Mouse (Mus musculus) liver, embryonic 13.5 days (tissue): ENCODE data around the gene Fcrlb. TPM values are rescaled to one million over a fixed set of nuclear protein-coding genes. Genes with fewer than 3 reads are reported as not detected.

Experiments used
- ATAC-seq: fragments of 200-750 bp; cut with Nextera tagmentation; 2 replicates; pipeline ENCODE4 v1.8.0; 2017; ENCODE audit warnings: low read depth, mild to moderate bottlenecking, moderate number of reproducible peaks, moderate library complexity
- DNase-seq: peaks from one replicate; pipeline ENCODE4 v3.0.0; 2022
- H3K27ac ChIP-seq: fragments of 300-500 bp; sonication (generic); 2 replicates; pipeline ENCODE4 v1.5.1; 2015; ENCODE audit warnings: moderate library complexity, mild to moderate bottlenecking, inconsistent platforms
- H3K27me3 ChIP-seq: fragments of 300-500 bp; sonication (generic); 2 replicates; pipeline ENCODE4 v1.6.1; 2015; ENCODE audit warnings: mild to moderate bottlenecking, inconsistent platforms
- H3K36me3 ChIP-seq: fragments of 300-500 bp; sonication (generic); 2 replicates; pipeline ENCODE4 v1.6.1; 2015; ENCODE audit warnings: mild to moderate bottlenecking, inconsistent platforms
- H3K4me1 ChIP-seq: fragments of 300-500 bp; sonication (generic); replicated peaks from 2 replicates; pipeline ENCODE4 v1.6.1; 2015; ENCODE audit warnings: inconsistent platforms
- H3K4me2 ChIP-seq: fragments of 300-500 bp; sonication (generic); 2 replicates; pipeline ENCODE4 v1.6.1; 2015; ENCODE audit warnings: inconsistent platforms, mild to moderate bottlenecking, moderate library complexity
- H3K4me3 ChIP-seq: fragments of 300-500 bp; sonication (generic); replicated peaks from 2 replicates; pipeline ENCODE4 v1.5.1; 2015; ENCODE audit warnings: mild to moderate bottlenecking, inconsistent platforms
- H3K9ac ChIP-seq: fragments of 300-500 bp; sonication (generic); 2 replicates; pipeline ENCODE4 v1.6.1; 2015; ENCODE audit warnings: mild to moderate bottlenecking, inconsistent platforms
- H3K9me3 ChIP-seq: fragments of 300-500 bp; sonication (generic); replicated peaks from 2 replicates; pipeline ENCODE4 v1.6.1; 2016; ENCODE audit warnings: inconsistent platforms
- WGBS: fragments of 180-500 bp; shearing (Covaris S2); methylation state at CpG from one replicate; pipeline ENCODE4 v1.1.7; 2015; ENCODE audit not compliant: insufficient replicate concordance; 5-methylcytosine and 5-hydroxymethylcytosine counted together
- polyA plus RNA-seq: library from polyadenylated mRNA; unstranded; fragments of >200 nt; fragmentation: Nextera tagmentation; extraction: Ambion mirVana; gene quantifications from 2 replicates; pipeline ENCODE4 v1.2.1, GENCODE M21; 2015

Fcrlb gene
- polyA plus RNA-seq, 1 experiment from 2014 or later: not detected

DNA sequence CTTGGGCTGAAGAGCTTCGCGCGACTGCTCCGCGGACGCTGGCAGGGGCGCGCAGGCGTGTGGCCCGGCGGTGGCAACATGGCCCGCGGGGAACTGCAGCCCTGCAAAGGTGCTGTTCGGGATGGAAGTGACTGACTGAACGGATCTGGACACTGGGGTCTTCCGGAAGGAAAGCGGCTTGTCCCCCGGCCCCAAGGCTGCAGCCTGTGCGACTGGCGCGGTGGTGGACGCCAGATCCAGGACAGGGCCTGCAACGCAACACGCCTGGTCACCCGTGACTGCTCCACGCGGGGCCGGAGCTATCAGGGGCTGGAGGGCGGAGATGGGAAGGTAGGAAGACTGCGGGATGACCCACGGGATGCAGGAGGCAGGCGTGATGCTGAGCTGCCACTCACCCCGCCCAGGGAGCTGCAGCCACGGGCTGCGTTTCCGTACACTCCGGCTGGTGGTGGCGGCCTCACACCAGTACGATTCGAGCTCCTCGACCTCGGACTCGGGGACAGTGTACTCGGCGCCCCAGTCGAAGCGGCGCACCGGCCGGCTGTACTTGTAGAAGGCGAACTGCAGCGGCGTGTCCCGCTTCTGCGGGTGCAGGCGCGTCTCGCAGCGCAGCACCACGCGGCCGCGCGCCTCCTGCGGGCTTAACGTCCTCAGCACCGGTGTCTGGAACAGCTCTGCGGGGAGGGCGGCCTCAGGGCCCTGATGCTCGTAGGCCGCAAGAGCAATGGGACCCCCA is 5.1 kb downstream of the Fcrlb start:
- no peaks in the 10 kb centered on the region for H3K36me3 ChIP-seq
- peak overlapping the region; percentile 63 for H3K4me2 ChIP-seq
- H3K4me3 ChIP-seq: peak overlapping the region; percentile 48
- ATAC-seq (no peak), DNase-seq (no peak)
- no peak overlapping the region for H3K27ac ChIP-seq
- 4% methylated on average over 71 of the region's 71 CpGs for WGBS
- peaks cover 64% of the 10 kb centered on the region for H3K27me3 ChIP-seq
- no peak overlapping the region for H3K9ac ChIP-seq
- peaks cover 14% of the 10 kb centered on the region for H3K4me1 ChIP-seq
- H3K9me3 ChIP-seq: no peaks in the 10 kb centered on the region

DNA sequence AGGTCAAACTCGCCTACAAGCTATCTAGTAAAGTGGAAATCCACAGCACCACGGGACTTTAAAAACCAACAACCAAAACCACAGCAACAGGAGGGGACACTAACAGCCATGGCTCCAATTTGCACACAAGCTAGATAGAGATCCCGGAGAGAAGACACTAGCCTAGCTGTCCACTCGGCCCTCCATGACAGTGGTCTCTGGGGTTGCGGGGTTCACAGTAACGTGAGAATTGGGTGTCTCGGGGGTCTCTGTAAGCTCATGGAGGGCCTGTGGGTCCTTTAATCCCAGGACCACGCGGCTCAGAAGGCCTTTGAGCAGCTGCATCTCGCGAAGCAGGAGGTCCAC is 5.7 kb downstream of the Fcrlb start:
- WGBS: 28% methylated on average over 11 of the region's 11 CpGs
- Histone ChIP-seq H3K4me3 (peak overlapping the region; percentile 48), H3K9ac (no peak overlapping the region), H3K4me2 (peak overlapping the region; percentile 63), H3K4me1 (peaks cover 14% of the 10 kb centered on the region), H3K27me3 (peaks cover 63% of the 10 kb centered on the region), H3K36me3 (no peaks in the 10 kb centered on the region), H3K27ac (no peak overlapping the region), H3K9me3 (no peaks in the 10 kb centered on the region)
- DNase-seq (no peak), ATAC-seq (no peak)

DNA sequence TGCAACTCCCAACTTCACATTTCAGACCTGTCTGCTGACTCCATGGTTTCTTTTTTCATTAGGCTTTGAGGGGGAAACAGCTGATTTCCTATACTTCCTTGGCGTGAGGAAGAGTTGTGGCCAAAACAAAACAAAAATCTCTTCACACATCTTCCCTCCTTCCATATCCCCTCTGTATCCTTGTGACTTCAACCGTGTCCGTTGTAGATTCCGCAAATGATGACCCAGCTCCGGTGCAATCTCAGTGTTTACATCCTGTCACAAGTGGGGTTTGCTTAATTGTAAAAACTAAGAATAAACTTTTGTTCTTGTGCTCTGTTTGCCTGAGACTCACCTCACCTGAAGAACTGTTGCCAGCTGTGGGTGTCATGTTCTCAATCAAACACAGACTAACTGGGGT is 9.3 kb downstream of the Fcrlb start:
- 44% methylated on average over 5 of the region's 5 CpGs for WGBS
- H3K27me3 ChIP-seq: peaks cover 40% of the 10 kb centered on the region

DNA sequence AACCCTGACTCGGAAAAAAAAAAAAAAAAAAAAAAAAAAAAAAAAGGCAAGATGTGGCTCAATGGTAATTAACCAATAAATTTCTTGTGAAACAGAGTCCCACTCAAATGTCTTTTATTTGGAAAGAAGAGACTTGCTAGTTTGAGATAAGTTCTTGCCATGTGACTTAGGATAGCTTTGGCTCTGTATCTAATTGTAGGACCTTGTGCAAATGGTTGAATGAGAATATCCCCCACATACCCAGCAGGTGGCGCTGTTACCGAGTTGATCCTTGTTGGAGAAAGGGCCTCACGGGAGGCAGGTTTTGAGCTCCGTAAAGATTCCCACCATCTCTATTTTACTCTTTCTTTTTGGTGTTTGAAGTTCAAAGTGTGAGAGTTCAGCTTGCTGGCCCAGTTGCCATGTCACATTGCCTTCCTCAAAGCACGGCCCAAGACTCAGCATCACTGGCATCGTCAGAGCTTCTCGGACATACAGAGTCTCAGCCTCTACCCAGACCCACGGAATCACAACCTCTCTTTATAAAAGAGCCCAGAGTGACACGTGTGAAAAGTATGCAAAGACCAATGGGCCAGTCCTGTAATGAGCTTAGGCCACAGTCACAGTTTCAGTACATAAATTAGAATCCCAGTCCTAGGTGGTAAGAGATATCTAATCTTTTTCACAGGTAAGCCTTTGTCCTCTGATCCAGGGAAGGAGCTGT is 11.1 kb downstream of the Fcrlb start:
- Histone ChIP-seq H3K27ac (no peak overlapping the region), H3K27me3 (peaks cover 29% of the 10 kb centered on the region), H3K36me3 (no peaks in the 10 kb centered on the region), H3K9me3 (no peaks in the 10 kb centered on the region), H3K9ac (0 out of 2 replicates have a peak overlapping the region, but pooled peaks have one; percentile 7), H3K4me1 (peaks cover 11% of the 10 kb centered on the region), H3K4me3 (no peak overlapping the region), H3K4me2 (peak overlapping the region; percentile 45)
- peak; percentile 53; the same call in 1 of the 2 replicates for ATAC-seq
- WGBS: 35% methylated on average over 10 of the region's 10 CpGs
- DNase-seq: peak; percentile 71

More for the DNA sequence above, 9.3 kb downstream of the Fcrlb start:
- Histone ChIP-seq H3K9me3 (no peaks in the 10 kb centered on the region), H3K4me2 (no peak overlapping the region), H3K27ac (no peak overlapping the region), H3K4me1 (peaks cover 24% of the 10 kb centered on the region), H3K36me3 (no peaks in the 10 kb centered on the region), H3K9ac (no peak overlapping the region), H3K4me3 (no peak overlapping the region)
- ATAC-seq (no peak), DNase-seq (no peak)

DNA sequence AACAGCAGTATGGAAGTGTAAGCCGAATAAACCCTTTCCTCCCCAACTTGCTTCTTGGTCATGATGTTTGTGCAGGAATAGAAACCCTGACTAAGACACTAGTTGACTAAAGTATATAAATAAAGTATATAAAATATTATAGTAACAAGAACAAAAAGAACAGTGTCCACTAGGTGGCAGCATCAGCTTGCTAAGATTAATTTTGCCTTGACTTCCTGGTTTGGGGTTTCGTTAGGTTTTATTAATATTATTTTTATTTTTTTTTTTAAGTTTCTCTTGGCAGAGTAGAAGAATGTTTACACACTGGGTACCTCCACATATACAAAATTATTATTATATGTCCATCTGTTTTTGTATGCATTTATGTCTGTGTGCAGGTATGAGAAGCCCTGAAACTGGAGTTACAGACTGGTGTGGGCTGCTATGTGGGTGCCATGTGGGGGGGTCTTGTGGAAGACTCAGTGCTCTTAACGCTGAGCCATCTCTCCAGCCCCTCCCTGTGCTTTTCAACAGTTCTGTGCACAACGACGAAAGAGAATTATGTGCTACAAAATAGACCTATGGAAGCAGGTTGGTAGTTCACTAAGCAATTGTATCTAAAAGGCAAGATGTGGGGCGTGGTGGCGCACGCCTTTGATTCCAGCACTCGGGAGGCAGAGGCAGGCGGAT is 11.8 kb downstream of the Fcrlb start:
- Histone ChIP-seq H3K4me3 (peak overlapping the region; percentile 25), H3K9me3 (no peaks in the 10 kb centered on the region), H3K4me1 (peaks cover 11% of the 10 kb centered on the region), H3K27me3 (peaks cover 21% of the 10 kb centered on the region), H3K27ac (no peak overlapping the region), H3K36me3 (no peaks in the 10 kb centered on the region), H3K4me2 (peak overlapping the region; percentile 45), H3K9ac (peak overlapping the region; percentile 5; the same call in 1 of the 2 replicates)
- 21% methylated on average over 10 of the region's 10 CpGs for WGBS
- DNase-seq: peak; percentile 15
- no peak for ATAC-seq

DNA sequence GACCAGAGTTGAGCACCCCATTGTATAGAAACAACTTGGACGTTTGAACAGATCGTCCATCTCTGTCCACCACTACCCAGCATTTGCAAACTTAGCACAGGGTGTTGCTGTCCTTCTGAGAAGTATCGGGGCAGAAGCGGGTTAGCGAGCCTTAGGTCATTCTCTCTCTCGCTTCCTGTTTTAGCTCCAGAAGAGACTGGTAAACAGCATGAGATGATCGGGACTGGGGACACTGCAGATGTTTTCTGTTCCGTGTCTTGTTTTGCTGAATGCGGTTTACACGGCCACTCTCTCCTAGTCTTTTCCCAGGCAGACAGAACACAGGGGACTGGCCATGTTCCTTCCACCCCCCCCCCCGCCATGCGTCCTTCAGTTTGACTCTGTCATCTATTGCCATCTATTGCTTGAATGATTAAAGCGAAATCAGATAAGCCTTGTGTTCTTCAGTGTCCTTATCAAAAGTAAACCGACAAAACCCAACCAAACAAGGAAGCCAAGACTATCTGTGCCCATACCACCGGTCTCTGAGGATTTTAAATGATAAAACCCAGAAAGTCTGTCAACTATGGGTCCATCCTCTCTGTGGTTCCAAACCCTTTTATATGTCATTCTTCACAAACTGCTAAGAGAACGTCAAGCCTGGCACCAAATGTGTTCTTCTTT is 14.2 kb downstream of the Fcrlb start:
- H3K4me3 ChIP-seq: no peak overlapping the region
- no peak overlapping the region for H3K9ac ChIP-seq
- no peaks in the 10 kb centered on the region for H3K36me3 ChIP-seq
- ATAC-seq (peak; percentile 14; the same call in 1 of the 2 replicates), DNase-seq (no peak)
- no peaks in the 10 kb centered on the region for H3K9me3 ChIP-seq
- no peak overlapping the region for H3K27ac ChIP-seq
- peaks cover 11% of the 10 kb centered on the region for H3K4me1 ChIP-seq
- peaks cover 7% of the 10 kb centered on the region; the same call in 1 of the 2 replicates for H3K27me3 ChIP-seq
- WGBS: 35% methylated on average over 16 of the region's 16 CpGs
- H3K4me2 ChIP-seq: no peak overlapping the region

DNA sequence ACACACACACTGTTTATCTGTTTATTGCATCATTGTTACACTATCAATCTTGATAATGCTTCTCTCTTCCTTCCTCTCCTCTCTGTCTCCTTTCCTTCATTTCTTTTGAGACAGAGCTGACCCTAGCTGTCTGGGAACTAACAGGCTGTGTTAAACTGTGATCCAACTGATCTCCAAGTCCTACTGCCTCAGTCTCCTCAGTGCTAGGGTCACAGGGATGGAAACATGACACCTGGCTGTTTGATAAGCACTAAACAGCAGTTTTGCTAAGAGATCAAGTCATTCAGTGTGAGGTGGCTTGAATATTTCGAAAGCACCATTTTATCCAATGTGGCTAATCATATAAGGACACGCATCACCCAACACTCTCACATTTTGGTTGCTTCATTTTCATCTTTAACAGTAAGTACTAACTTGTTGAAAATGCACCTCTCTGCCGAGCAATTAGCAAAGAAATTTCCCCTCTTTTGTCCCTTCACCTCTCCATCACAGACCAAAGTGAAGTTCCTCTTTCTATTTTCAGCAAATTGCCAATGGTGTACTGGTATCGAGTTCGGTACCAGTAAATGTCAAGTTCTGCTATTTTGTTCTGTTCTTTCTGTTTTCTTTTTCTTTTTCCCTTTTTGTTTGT is 16.0 kb downstream of the Fcrlb start:
- peaks cover 8% of the 10 kb centered on the region for H3K4me1 ChIP-seq
- DNase-seq (no peak), ATAC-seq (no peak)
- peaks cover 7% of the 10 kb centered on the region; the same call in 1 of the 2 replicates for H3K27me3 ChIP-seq
- H3K27ac ChIP-seq: no peak overlapping the region
- no peak overlapping the region for H3K9ac ChIP-seq
- H3K9me3 ChIP-seq: no peaks in the 10 kb centered on the region
- H3K4me3 ChIP-seq: no peak overlapping the region
- H3K4me2 ChIP-seq: no peak overlapping the region
- H3K36me3 ChIP-seq: no peaks in the 10 kb centered on the region
- WGBS: 43% methylated on average over 5 of the region's 5 CpGs

DNA sequence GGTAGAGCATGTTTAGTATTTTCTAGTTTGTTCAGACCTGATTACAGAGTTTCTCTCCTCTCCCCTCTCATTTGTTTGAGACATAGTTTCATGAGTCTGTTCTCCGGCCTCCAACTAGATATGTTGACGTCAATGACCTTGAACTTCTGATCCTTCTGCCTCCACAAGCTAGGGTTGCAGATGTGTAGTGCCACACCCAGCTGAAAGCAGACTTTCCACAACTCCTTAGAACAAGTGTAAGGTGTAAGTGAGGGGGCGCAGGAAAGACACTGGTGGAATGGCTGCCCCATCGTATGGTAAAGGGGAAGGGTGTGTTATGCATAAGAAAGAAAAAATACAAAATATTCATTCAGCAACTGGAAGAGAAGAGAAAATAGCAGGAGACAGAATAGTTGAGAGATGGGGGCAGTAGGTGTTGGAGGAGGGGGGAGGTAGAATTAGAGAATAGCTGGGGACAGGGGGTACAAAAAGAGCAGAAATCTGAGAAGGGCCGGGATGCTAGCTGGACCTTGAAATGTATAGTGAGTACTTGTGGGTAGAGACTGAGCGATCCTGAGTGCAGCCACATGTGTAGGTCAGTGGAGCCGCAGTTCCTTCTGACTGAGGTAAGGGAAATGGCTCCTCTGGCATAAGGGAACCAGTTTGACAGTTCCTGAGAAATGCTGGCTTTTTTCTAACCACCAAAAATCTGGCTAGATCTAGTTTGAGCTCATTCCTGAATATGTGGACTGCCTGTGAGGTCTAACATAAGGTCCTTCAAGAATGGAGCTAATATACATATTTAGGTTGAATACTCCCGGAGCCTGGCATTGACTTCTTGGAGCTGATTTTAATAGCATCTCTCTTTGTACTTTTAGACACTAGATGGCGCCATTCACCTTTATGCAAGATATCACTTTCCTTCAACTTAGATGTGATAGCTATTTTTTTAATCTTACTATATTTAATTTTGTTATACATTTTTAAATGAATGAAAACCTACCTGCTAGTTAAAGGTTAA is 17.8 kb downstream of the Fcrlb start:
- Histone ChIP-seq H3K4me3 (no peak overlapping the region), H3K9me3 (no peaks in the 10 kb centered on the region), H3K9ac (no peak overlapping the region), H3K27me3 (peaks cover 7% of the 10 kb centered on the region; the same call in 1 of the 2 replicates), H3K27ac (no peak overlapping the region), H3K4me2 (no peak overlapping the region), H3K4me1 (peaks cover 2% of the 10 kb centered on the region; the same call in 1 of the 2 replicates), H3K36me3 (no peaks in the 10 kb centered on the region)
- DNase-seq (no peak), ATAC-seq (no peak)
- WGBS: 45% methylated on average over 9 of the region's 9 CpGs

DNA sequence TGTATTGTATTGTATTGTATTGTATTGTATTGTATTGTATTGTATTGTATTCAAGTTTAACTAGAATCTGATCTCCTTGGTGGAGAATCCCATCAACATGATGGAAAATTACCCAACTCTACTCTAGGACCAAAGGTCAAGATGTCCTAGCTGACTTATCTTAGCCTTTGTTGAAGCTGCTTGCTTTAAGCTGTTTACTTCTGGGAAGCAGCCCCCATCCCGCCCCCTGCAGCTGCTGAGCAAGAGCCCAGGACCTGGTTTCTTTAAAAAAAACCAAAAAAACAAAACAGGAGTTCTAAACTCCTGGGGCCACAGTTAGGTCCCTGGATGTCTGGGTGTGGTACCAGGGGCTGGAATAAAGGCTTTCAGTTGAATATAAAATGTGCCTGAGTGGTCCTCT is 20.5 kb downstream of the Fcrlb start:
- WGBS: 53% methylated on average over 1 of the region's 1 CpGs
- no peak overlapping the region for H3K9ac ChIP-seq
- DNase-seq: no peak

DNA sequence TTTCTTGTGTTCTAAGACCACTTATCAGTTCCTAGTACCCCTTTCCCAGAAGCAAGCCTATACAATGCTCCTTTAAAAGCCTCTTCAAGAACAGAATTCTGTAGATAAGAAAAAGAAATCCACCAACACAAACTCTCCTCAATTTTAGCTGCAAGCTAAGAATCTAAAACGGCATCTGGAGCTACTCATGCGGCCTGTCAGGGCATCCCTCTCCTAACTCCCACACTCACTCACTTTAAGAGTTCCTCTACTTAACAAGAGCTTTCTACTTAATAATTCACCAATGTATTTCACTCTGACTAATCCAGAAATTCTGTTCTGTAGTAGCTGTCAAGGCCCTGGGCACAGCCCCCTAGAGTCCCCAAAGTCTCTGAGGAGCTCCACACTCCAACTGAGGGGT is 21.1 kb downstream of the Fcrlb start:
- ATAC-seq: no peak

More for the DNA sequence above, 20.5 kb downstream of the Fcrlb start:
- Histone ChIP-seq H3K36me3 (no peaks in the 10 kb centered on the region), H3K4me2 (no peak overlapping the region), H3K27ac (no peak overlapping the region), H3K27me3 (0 out of 2 replicates have a peak, but pooled peaks cover 2% of the 10 kb centered on the region), H3K4me3 (no peak overlapping the region), H3K4me1 (no peaks in the 10 kb centered on the region; the same call in 1 of the 2 replicates), H3K9me3 (no peaks in the 10 kb centered on the region)
- ATAC-seq: no peak

More for the DNA sequence above, 21.1 kb downstream of the Fcrlb start:
- no peak overlapping the region for H3K4me2 ChIP-seq
- no peak overlapping the region for H3K27ac ChIP-seq
- no peaks in the 10 kb centered on the region; the same call in 1 of the 2 replicates for H3K4me1 ChIP-seq
- H3K4me3 ChIP-seq: no peak overlapping the region
- WGBS: 55% methylated on average over 2 of the region's 2 CpGs
- 0 out of 2 replicates have a peak, but pooled peaks cover 2% of the 10 kb centered on the region for H3K27me3 ChIP-seq
- H3K9me3 ChIP-seq: no peaks in the 10 kb centered on the region
- H3K36me3 ChIP-seq: no peaks in the 10 kb centered on the region
- no peak for DNase-seq
- no peak overlapping the region for H3K9ac ChIP-seq
